Mouse (Mus musculus) liver, embryonic 14.5 days (tissue): Measurements from ENCODE around the gene Rubcn. TPM values are rescaled to one million over a fixed set of nuclear protein-coding genes. Genes with fewer than 3 reads are reported as not detected.

ENCODE experiments used
- ATAC-seq: fragments of 200-750 bp; cut with Nextera tagmentation; 2 replicates; pipeline ENCODE4 v1.8.0; 2017; ENCODE audit warnings: moderate number of reproducible peaks, mild to moderate bottlenecking, moderate library complexity; ENCODE audit not compliant: insufficient read depth
- DNase-seq, 3 experiments: peaks; one replicate each; pipeline ENCODE4 v3.0.0-alpha.2; 2012 to 2013; ENCODE audit warnings: low read depth in 3 of 3, low spot score in 3 of 3
- H3K27ac ChIP-seq: fragments of 300-500 bp; sonication (generic); 2 replicates; pipeline ENCODE4 v1.5.1; 2014; ENCODE audit warnings: moderate library complexity, mild to moderate bottlenecking, control low read depth, inconsistent platforms
- H3K27me3 ChIP-seq: fragments of 300-500 bp; sonication (generic); 2 replicates; pipeline ENCODE4 v1.6.1; 2014; ENCODE audit warnings: mild to moderate bottlenecking, low read length, moderate library complexity; ENCODE audit not compliant: control insufficient read depth, insufficient read depth
- H3K36me3 ChIP-seq: fragments of 300-500 bp; sonication (generic); replicated peaks from 2 replicates; pipeline ENCODE4 v1.6.1; 2014; ENCODE audit warnings: low read depth; ENCODE audit not compliant: control insufficient read depth, insufficient read depth
- H3K4me1 ChIP-seq, 2 experiments: fragments of 200-500 bp in 1 of 2; fragments of 300-500 bp in 1 of 2; sonication (generic) in 1 of 2; replicated peaks; 2 replicates each; pipeline ENCODE4 v1.6.1; 2012 to 2014; ENCODE audit warnings: antibody characterized with exemption in 1 of 2, inconsistent platforms in 1 of 2, low read length in 1 of 2; ENCODE audit not compliant: control insufficient read depth in 2 of 2, insufficient read depth in 2 of 2
- H3K4me2 ChIP-seq: fragments of 300-500 bp; sonication (generic); 2 replicates; pipeline ENCODE4 v1.6.1; 2014; ENCODE audit warnings: low read depth, mild to moderate bottlenecking, control low read depth, moderate library complexity
- H3K4me3 ChIP-seq, 2 experiments: fragments of 200-500 bp in 1 of 2; fragments of 300-500 bp in 1 of 2; sonication (generic) in 1 of 2; 2 replicates each; pipeline ENCODE4 v1.5.1; 2012 to 2014; ENCODE audit warnings: low read depth in 2 of 2, low read length in 2 of 2, mild to moderate bottlenecking in 2 of 2, control low read depth in 1 of 2, inconsistent platforms in 1 of 2, moderate library complexity in 1 of 2; ENCODE audit not compliant: insufficient read depth in 1 of 2
- H3K9ac ChIP-seq: fragments of 300-500 bp; sonication (generic); replicated peaks from 2 replicates; pipeline ENCODE4 v1.6.1; 2014; ENCODE audit warnings: mild to moderate bottlenecking, control low read depth, moderate library complexity
- H3K9me3 ChIP-seq: fragments of 300-500 bp; sonication (generic); 2 replicates; pipeline ENCODE4 v1.6.1; 2016; ENCODE audit warnings: low read length, mixed read lengths; ENCODE audit not compliant: control insufficient read depth
- CTCF ChIP-seq: IDR thresholded peaks from 2 replicates; pipeline ENCODE4 v1.5.1; 2016; ENCODE audit warnings: antibody characterized with exemption, low read depth, control low read depth
- EP300 ChIP-seq: IDR thresholded peaks from 2 replicates; pipeline ENCODE4 v1.6.1; 2016; ENCODE audit warnings: antibody characterized with exemption, low read depth
- WGBS: fragments of 180-500 bp; shearing (Covaris S2); extraction: QIAGEN DNeasy Blood & Tissue Kit; methylation state at CpG from one replicate; pipeline ENCODE4 v1.1.7; 2014; ENCODE audit not compliant: insufficient replicate concordance; 5-methylcytosine and 5-hydroxymethylcytosine counted together
- polyA plus RNA-seq, 2 experiments: library from polyadenylated mRNA; depleted of rRNA in 1 of 2; stranded (reverse) in 1 of 2; unstranded in 1 of 2; fragments of >200 nt; fragmentation: Nextera tagmentation in 1 of 2; extraction: Ambion mirVana in 1 of 2; gene quantifications; 2 replicates each; pipeline versions ENCODE4 v1.2.1 to v1.2.3; 2012 to 2014

The Rubcn gene
- polyA plus RNA-seq, 2 experiments: 3.1 to 3.9 TPM

DNA sequence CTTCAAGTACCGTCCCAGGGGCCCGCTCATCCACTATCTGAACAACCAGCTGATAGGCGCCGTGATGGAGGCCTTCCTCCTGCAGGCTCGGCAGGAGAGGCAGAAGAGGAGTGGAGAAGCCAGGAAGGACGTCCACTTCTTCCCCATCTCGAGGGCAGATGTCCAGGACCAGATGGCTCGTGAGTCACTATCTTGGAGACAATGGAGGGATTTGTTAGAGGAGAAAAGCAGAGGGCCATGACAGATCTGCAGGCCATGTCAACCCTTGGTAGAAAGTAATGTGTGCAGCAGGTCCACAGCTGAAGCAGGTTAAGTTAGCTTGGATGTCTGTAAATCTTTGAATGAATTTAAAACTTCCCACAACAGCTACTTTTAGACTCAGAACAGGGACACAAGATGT, 98.6 kb downstream of the Rubcn start:
- ATAC-seq (no peak), DNase-seq (no peak)
- no peak overlapping the region for H3K4me2 ChIP-seq
- H3K9ac ChIP-seq: no peak overlapping the region
- TF ChIP-seq EP300: no peak
- no peak for TF ChIP-seq CTCF
- no peaks in the 10 kb centered on the region for H3K9me3 ChIP-seq
- no peak overlapping the region for H3K27ac ChIP-seq
- no peak overlapping the region for H3K4me3 ChIP-seq
- H3K4me1 ChIP-seq: peaks cover 0 to 3% of the 10 kb centered on the region in 2 experiments; a peak in 2 of 4 replicates
- H3K36me3 ChIP-seq: no peaks in the 10 kb centered on the region
- 39% methylated on average over 8 of the region's 8 CpGs for WGBS
- no peaks in the 10 kb centered on the region for H3K27me3 ChIP-seq

DNA sequence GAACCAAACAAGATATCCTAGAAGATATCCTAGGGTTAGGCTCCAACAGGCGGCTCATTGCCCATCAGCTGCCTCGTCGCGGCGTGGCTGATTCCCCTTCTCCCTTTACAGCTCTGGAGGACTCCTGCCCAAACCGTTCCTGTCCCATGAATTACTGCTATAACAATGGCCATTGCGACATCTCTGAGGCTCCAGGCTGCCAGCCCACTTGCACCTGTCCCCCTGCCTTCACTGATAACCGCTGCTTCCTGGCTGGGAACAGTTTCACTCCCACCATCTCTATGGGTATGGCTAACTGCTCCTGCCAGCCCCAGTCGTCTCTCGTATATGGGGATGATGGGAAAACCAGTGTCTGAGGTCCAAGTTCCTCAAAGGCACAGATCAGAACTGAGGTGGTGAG, 100.9 kb downstream of the Rubcn start:
- Histone ChIP-seq H3K4me3 (no peak overlapping the region), H3K27ac (no peak overlapping the region), H3K36me3 (no peaks in the 10 kb centered on the region), H3K27me3 (no peaks in the 10 kb centered on the region), H3K4me2 (no peak overlapping the region), H3K9me3 (no peaks in the 10 kb centered on the region), H3K4me1 (no peaks in the 10 kb centered on the region), H3K9ac (no peak overlapping the region)
- 36% methylated on average over 10 of the region's 10 CpGs for WGBS
- ATAC-seq (no peak), DNase-seq (no peak)
- no peak for TF ChIP-seq EP300
- TF ChIP-seq CTCF: no peak

Other genes starting within 250 kb of the Rubcn start
- 15.3 and 19.4 TPM in 2 replicates for gene Tnk2, start 233.9 kb downstream of the Rubcn start, polyA plus RNA-seq (2012; rRNA removed)
- gene Tnk2, start 233.9 kb downstream of the Rubcn start, polyA plus RNA-seq (2014; fragmentation: Nextera tagmentation; extraction: Ambion mirVana): 3.8 and 4.6 TPM in 2 replicates
- 0.63 and 0.71 TPM in 2 replicates for gene Muc4, start 141.9 kb downstream of the Rubcn start, polyA plus RNA-seq (2012; rRNA removed)
- gene Muc4, start 141.9 kb downstream of the Rubcn start, polyA plus RNA-seq (2014; fragmentation: Nextera tagmentation; extraction: Ambion mirVana): 0.76 and 0.79 TPM in 2 replicates
- gene Muc20, start 80.3 kb downstream of the Rubcn start, polyA plus RNA-seq (2012; rRNA removed): 0.08 TPM in 1 of 2 replicates, not detected in the other
- gene Muc20, start 80.3 kb downstream of the Rubcn start, polyA plus RNA-seq (2014; fragmentation: Nextera tagmentation; extraction: Ambion mirVana): 0.17 TPM in 1 of 2 replicates, not detected in the other
- 0.07 TPM in 1 of 2 replicates, not detected in the other for gene Smbd1, start 67.3 kb downstream of the Rubcn start, polyA plus RNA-seq (2012; rRNA removed)
- not detected in 2 replicates for gene Smbd1, start 67.3 kb downstream of the Rubcn start, polyA plus RNA-seq (2014; fragmentation: Nextera tagmentation; extraction: Ambion mirVana)
- gene Fyttd1, start 266 bp downstream of the Rubcn start, polyA plus RNA-seq (2012; rRNA removed): 5.7 and 9.8 TPM in 2 replicates
- gene Fyttd1, start 266 bp downstream of the Rubcn start, polyA plus RNA-seq (2014; fragmentation: Nextera tagmentation; extraction: Ambion mirVana): 33.3 and 33.9 TPM in 2 replicates
- 5.0 and 6.3 TPM in 2 replicates for gene Lrch3, start 36.3 kb upstream of the Rubcn start, polyA plus RNA-seq (2012; rRNA removed)
- gene Lrch3, start 36.3 kb upstream of the Rubcn start, polyA plus RNA-seq (2014; fragmentation: Nextera tagmentation; extraction: Ambion mirVana): 3.9 and 4.9 TPM in 2 replicates
- 0.15 and 0.42 TPM in 2 replicates for gene Iqcg, start 178.5 kb upstream of the Rubcn start, polyA plus RNA-seq (2012; rRNA removed)
- gene Iqcg, start 178.5 kb upstream of the Rubcn start, polyA plus RNA-seq (2014; fragmentation: Nextera tagmentation; extraction: Ambion mirVana): 0.72 and 0.91 TPM in 2 replicates
- 617 and 863 TPM in 2 replicates for gene Rpl35a, start 178.7 kb upstream of the Rubcn start, polyA plus RNA-seq (2012; rRNA removed)
- 752 and 811 TPM in 2 replicates for gene Rpl35a, start 178.7 kb upstream of the Rubcn start, polyA plus RNA-seq (2014; fragmentation: Nextera tagmentation; extraction: Ambion mirVana)
- 0.75 and 0.78 TPM in 2 replicates for gene Lmln, start 184.8 kb upstream of the Rubcn start, polyA plus RNA-seq (2012; rRNA removed)
- gene Lmln, start 184.8 kb upstream of the Rubcn start, polyA plus RNA-seq (2014; fragmentation: Nextera tagmentation; extraction: Ambion mirVana): 0.27 and 0.32 TPM in 2 replicates